Mouse (Mus musculus) lung, postnatal 10 days (tissue): ENCODE results near the gene Best3.

Experiments
- DNase-seq: peaks from one replicate; pipeline ENCODE4 v3.0.0; 2021

The Best3 gene

DNA sequence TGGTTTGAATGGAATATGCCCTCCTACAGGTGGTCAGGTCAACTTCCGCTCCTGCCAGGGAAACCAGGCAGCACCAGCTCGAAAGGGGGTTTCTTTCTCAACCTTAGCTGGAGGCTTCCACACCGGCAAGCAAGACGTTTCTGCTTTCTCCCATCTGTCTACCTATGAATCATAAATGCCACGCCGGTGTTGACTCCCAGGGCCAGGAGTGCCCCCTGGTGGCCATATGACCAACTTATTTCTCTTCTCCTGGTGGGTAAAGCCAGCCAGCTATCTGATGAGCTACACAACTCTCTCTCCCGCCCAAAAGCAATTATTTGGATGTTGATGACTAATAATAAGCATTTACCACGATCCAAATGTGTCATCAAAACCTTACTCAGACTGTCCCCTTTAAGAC, 47.7 kb downstream of the Best3 start:
- peak; percentile 87 for DNase-seq

DNA sequence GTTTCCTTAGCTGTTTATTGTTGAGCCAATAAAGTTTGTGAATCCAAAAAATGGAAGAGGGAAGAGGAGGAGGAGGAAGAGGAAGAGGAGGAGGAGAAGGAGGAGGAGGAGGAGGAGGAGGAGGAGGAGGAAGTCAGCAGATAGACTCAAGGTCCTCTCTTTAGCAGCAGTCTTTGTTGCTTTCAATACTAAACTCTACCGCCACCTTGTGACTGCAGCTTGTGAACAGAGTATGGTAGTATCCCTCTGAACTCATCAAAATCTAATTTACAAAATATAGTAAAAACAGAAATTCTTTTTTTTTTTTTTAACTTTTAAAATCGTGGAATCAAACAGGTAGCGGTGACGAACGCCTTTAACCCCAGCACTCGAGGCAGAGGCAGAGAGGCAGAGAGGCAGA, 54.2 kb downstream of the Best3 start:
- peak; percentile 32 for DNase-seq

DNA sequence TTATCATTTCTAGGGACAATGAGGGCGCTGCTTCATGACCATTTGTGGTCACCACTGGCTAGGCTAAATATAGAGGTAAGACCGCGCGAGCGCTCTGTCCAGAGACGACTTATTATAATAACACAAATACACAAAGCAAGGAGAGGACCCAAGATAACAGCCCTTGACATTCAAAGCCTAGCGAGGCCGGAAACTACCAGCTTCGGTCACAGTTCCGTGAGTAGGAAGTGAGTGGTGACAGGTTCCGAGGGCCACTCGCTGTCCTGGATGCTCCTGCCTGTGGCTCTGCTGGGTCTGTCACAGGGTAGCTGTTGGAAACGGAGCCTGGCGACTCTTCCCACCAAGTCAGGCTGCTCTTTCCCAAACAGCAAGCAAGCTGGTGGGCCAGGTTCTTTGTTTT, 56.2 kb downstream of the Best3 start:
- DNase-seq, result peak; percentile 34

DNA sequence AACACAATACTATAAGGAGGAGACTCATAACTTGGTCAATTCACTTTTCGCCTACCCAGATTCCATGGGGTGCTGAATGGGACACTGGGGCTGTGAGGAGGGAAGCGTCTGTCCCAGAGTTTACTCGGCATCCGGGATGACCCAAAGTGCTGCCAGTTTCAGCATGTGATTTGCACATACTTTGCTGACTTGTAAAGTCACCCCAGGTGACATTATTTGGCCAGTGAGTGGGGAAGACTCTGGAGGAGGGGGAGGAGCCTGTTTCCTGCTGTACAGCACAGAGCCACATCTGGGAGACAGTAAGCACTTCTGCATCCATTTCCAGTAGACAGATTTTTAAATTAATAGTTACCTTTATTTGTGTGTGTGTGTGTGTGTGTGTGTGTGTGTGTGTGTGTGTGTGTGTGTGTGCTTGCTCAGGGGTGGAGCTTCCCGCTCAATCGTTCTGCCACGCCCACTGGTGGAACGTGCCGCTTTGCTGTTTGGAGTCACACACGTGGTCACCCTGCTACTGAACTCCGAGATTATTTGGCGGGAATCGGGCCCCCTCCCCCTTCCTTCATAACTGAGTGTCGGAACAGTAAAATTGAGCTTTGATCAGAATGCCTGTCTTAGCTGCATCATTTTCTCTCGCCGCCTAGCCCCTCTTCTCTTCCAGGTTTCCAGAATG, 57.5 kb downstream of the Best3 start:
- peak; percentile 30 for DNase-seq

DNA sequence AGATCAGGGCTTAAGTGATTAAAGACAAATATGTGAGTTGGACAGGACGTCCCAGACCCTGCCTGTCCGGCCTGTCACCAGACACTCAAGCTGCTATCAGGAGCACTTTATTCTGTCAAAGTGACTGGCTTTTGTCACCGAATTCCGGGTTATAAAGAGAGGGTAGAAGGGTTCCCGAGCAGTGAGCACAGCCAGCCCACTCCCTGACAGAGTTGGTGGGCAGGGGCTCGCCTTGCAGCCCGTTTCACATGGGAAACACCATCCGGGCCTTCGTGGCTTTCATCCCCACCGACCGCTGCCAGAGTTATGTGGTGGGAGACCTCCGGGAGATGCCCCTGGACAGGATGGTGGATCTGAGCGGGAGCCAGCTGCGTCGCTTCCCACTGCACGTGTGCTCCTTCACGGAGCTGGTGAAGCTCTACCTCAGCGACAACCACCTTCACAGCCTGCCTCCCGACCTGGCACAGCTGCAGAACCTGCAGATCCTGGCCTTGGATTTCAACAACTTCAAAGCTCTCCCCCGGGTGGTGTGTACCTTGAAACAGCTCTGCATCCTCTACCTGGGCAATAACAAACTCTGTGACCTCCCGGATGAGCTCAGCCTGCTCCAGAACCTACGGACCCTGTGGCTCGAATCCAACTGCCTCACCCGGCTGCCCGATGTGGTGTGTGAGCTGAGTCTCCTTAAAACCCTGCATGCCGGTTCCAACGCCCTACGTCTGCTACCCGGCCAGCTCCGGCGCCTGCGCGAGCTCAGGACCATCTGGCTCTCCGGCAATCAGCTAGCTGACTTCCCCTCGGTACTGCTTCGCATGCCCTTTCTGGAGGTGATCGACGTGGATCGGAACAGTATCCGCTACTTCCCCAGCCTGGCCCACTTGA, 59.3 kb downstream of the Best3 start, which contains the start of gene Lrrc10:
Lrrc10 (plus strand) TSS at position 167 of the 882 bp plus-strand sequence.
- DNase-seq, result no peak

DNA sequence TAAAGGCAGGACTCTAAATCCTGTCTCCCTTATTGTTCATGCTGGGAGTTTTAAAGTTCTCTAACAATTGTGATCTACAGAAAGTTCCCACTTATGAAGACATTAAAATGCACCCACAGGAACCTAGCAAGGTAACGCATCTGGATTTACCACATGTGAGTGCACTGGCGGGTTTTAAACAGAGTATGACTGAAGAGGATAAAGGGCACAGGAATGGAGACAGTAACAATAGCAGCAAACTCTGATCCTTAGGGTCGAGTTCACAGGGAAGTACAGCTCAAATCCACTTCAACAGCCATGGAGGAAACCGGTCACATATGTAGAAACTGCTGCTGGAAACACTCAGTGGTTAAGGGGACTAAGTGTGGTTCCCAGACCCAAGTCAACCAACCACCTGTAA, 63.1 kb downstream of the Best3 start:
- no peak for DNase-seq

DNA sequence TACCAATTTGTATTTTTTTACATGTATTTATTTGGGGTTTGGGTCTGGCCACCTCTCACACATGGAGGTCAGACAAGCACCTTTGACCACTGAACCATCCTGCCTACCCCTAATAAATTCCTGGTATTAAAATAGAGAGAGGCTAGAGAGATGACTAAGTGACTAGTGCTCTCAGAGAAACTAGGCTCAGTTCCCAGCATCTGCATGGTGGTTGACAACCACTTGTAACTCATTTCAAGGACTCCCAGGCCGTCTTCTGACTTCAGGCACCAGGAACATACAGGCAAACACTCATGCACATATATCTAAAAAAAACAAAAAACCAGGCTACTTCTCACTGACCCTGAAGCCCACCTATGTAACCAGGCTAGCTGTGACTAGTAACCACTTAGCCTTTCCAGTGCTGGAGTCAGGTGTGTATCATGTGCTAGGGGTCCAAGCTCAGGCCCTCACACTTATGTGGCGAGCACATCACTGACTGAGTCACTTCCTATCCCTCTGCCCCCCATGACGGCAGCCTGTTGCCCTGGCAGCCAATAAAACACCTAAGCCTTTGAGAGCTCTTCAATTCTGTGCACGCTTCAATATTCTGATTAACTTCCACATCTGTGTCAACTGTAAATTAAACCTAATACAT, 64.0 kb downstream of the Best3 start:
- DNase-seq, result no peak

DNA sequence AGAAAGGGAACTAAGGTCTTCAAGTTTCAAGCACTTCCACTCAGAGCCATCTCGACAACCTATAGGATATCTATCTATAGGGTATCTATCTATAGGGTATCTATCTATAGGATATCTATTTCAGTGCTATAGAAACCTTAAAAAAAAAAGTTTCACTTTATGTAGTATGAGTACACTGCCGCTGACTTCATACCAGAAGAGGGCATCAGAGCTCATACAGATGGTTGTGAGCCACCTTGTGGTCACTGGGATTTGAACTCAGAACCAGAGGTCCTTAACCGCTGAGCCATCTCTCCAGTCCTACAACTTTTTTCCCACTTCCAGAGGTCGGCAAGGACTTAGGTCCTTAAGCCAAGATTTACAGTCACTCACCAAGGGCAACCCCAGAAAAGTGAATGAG, 69.6 kb downstream of the Best3 start:
- DNase-seq, result no peak

DNA sequence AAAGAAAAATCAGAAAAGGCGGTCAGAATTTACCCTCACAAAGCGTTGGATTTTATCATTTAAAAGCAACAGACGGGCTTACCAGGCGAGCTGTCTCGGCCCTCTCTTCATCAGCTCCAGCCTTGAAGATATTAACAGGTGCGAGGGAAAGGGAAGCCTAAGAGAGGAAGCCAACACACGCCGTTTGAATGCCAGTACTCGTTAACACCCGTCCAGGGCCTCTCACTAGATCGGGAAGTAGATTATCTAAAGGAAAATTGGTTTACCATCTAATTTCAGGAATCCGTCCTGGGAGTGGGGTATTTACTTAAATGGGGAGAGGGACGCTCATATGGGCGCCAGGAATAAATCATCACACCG, 76.8 kb downstream of the Best3 start:
- DNase-seq, result no peak

DNA sequence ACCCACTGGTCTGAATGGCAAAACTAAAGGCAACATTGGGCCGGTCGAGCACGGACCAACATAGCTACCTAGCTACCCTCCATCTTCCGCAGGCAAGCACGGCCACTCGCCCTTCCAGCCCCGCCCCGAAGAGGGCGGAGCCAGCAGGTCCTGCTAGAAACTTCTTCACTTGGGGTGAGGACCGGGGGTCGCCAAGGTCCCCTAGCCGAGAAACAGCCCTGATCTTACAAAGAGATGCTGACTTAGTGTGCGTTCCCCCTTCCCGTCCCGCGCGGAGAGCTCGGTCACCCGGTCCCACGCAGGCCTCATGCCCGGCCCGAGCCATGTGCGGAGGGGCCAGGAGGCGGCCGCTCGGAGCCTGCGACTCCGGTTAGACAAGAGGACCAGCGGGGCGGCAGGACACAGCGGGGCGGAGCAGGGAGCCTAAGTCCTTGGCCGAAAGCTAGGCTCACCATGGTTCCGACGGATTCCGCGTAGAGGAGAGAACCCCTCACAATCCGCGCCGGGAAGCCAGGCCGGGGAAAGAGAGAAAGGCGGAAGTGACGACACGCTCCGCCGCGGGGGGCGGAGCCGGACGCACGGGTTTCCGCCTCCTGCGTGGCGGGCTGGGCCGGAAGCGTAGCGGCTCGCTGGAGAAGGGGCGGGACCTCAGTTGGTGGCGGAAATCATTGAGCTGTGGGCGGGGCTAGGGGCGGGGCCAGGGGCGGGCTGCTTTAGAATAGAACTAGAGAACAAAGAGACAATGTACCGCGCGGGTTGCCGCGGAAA, 77.3 kb downstream of the Best3 start, which contains the start of gene Cct2:
Cct2 (minus strand) TSS at position 561 of the 768 bp plus-strand sequence.
- DNase-seq, result peak; percentile 95

DNA sequence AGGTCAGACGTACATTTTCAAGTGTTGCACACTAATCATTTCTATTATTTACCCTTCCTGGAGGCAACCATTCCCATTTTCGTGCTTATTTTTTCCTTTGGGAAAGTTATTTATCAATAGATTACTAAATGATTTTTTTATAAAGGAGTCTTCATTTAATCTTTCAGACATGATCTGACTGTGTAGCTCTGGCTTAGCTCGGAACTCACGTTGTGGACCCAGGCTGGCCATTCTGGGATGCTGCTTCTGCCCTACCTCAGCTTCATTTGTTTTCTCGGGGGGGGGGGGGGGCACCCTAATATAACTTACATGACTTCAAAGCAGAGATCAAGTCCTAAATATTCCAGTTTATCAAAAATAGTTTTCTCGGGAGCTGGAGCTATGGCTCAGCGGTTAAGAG, 78.0 kb downstream of the Best3 start:
- no peak for DNase-seq

DNA sequence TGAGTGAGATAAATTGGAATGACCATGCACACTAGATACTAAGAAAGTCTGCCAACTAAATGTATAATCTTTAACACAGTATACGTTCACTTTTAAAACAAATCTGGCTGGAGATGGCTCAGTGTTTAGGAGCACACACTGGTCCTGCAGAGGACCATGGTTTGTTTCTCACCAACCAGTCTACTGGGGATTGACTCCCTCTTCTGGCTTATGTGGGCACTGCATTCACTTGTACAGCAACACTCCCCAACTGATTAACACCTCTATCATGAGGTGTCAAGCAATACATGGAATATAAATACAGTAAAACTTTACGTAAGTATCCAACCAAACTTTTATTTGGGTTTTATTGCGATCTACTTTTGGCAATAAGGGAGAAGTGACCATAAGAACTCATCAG, 83.0 kb downstream of the Best3 start:
- no peak for DNase-seq

DNA sequence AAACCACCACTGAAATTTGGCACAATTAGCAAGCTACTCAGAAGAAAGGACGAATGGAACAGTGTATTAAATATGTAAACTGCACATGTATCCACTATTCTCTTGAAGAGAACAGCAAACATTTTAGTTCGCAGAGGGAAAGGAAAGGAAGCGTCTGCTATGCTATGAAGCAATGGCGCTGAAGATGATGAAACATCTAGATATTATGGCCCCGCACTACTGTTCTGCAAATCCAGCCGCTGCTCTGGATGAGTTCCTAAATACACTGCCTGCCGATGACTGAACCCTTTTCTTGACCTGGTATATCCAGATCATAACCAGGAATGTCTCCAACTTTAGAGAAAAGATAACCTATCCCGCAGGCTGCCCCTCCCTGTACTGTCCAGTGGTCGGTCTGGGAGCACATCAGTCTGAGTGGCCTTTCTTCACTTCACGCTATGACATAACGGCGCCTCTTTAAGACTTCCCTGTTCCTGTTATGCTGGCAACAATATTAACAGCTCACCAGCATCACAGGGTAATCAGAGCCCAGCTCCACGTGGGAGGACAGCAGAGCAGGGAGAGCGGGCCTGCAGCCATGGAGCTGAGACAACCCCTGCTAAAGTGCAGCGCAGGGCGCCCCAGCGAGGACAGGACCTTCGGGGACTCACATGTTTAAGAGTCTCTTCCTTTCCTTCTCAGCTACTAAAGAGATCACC, 86.2 kb downstream of the Best3 start:
- peak; percentile 13 for DNase-seq

DNA sequence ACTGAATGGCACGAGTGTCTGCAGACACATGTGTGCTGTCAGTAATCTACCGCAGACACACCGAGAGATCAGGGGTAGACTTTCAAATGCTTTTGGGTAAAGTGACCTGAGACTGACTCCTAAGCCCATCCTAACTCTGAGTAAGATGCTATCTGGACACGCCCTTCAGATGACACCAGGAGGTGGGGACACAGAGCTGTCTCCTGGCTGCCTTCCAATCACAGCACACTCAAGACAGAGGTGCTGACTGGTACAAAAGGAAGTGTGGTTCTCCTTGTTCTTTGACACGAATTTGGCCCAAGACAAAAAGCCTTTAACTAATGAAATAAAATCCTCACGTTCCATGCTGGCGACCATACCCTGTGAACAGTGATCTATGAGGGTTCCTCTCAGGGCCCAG, 87.1 kb downstream of the Best3 start:
- no peak for DNase-seq
